Mouse (Mus musculus): ENCODE measurements around the gene Cryzl2.
A peak's percentile ranks its signal among the peaks of the same experiment; 100 is the strongest.

The Cryzl2 gene

DNA sequence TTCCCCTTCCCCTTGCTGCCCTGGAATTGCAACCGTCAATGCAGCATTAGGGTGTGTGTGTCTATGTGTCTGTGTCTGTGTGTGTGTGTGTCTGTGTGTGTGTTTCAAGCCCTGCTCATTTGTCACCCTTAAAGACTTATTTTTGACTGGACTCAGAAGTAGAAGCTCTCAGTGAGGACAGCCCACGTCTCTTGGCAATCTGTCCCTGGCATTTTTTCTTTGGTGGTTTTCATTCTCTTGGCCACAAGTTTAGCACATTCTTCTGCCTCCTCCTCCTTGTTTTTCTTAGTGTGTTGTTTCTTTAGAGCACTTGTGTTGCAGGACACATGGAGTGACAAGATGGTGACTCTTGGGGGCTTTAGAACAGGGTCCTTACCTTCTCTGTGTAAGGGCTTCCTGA lies 17.9 kb downstream of the Cryzl2 start:
- DNase-seq (ENCODE audit: low spot score) = peak; percentile 5

DNA sequence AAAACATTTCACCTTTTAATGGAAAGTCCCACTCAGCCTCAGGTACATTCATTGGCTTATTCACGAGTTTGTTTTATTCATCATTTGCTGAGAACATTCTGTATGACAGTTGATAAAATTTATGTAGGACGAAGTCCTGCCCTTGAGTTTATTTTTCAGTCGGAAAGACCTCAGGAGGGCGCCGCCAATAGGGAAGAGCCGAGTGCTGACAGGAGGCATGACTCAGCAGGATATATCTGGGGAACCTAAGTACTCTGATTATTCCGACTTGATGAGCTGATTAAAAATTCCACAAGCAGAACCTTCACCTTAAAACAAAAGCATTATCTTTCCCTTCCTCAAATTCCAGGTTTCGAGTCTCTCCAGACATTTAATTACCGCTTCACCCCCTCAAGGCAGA lies 21.7 kb downstream of the Cryzl2 start:
- no peak for DNase-seq (ENCODE audit: low spot score)

DNA sequence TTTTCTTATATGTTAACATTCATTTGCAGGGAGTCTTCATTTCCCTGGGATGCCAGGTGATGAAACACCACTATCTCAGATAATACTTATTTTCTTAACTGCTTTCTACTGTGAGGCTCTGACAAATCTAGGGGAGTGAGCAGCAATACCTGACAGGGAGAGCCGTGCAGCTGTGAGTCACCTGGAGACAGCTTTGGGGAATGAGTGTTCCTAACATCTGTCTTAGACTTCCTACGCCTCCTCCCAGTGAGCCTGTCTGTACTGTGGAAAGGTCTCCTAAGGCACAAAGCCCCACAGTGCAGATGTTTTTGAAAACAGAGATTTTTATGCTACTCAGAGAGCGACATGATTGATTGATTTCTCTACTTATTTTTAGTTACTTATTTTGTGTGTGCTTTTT lies 22.5 kb downstream of the Cryzl2 start:
- DNase-seq (ENCODE audit: low spot score) = no peak

DNA sequence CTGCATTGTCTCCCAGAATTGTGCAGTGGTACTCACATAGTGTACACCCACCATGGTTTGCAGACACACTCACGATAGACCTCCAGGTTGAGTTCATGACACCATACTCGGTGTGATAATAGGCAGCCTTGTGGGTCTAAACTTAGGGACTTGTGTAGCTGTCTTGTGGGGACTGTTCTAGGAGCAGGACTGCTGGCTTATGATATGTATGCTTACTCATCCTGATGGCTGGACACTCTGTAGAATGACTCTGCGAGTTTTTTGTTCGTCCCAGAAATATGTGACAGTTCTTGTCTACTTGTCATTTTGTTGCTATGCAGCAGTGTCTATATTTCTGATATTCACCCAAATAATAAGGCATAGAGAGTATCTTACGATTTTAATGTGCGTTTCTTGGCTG lies 23.3 kb downstream of the Cryzl2 start:
- DNase-seq (ENCODE audit: low spot score) = no peak

DNA sequence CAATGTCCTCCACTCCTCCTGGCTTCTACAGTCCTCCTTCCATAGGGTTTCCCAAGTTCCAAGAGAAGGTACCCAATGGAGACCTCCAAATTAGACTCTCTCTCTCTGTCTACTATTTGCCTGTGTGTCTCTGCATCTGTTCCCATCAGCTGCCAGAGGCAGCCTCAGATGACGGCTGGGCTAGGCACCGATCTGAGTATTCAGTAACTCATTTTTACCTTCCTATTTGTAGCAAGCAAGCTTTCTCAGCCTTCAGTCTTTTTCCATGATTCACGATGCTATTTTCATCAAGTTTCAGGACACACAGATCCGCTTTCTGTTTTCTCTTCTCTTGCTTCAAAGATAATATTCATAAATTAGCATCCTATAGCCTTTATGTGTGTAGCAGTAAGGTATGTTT lies 25.8 kb downstream of the Cryzl2 start:
- no peak for DNase-seq (ENCODE audit: low spot score)

DNA sequence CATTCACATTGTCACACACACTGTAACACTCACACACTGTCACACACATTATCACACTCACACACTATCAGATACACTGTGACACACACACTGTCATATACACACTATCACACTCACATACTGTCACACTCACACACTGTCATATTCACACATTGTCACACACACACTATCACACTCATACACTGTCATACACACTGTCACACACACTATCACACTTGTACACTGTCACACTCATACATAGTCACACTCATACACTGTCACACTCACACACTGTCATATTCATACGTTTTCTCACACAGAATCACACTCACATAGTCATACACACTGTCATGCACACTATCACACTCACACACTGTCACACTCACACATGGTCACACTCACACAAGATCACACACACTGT lies 42.3 kb downstream of the Cryzl2 start:
- no peak for DNase-seq (ENCODE audit: low spot score)

DNA sequence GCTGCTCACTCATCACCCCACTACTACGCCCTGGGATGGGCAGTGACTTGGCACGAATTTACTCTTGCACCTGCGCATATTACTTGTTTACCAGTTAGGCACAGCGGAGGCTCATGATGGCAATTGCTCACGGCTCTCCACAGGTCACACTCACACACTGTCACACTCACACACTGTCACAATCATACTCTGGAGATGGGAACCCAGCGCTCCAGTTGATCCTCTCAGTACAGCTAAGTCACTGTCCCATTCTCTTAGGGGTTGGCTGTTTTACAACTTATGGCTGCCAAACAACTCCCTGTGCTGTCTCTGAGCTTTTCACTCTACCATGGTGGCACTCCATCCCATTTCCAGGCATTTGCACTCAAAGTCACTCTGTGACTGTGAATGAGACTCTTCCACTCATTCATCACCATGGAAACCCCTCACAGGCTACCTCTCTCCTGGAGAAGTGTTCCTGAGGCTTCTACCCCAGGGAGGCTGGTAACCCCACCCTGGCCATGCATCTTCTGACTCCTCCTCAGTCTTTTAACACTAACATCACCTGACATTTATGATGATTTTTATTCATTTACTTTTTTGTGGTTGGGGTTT lies 43.1 kb downstream of the Cryzl2 start:
- no peak for DNase-seq (ENCODE audit: low spot score)

DNA sequence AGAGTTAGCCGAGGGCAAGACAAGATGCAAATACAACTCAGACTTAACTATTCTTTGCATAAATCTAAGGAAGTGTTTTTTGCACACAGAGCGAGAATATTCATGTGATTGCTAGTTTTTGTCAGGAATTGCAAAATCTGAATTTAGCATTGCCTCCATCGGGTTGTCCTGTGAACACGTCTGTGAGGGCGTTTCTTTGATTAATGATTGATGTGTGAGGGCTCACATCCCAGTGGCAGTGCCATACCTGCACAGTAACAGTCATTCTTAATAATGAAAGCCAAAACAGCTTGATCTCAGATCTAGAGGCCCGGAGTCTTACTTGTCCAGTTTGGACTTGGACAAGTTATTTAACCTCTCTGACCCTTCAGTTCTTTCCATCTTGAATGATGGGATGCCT lies 44.7 kb downstream of the Cryzl2 start:
- DNase-seq (ENCODE audit: low spot score) = no peak

DNA sequence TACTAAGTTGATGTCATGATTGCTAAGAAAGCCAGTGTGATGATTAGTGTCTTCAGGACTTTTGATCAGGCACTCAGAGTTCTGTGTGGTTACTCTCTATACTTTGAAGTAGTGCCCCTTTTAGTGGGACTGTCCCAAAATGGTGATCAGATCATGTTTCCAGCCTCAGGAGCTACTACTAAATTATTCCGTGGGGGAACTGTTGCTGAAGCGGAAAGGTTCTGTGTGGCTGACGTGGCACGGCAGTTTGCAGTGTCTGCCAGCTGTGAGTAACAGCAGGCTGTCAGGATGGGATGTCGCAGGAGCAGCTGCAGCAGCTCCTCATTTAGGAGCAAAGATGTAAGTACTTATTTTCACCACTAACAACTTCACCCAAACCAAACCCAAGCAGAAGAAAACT lies 48.1 kb downstream of the Cryzl2 start, which contains the start of gene Sec16b:
Sec16b (plus strand) TSS at position 207 of the 400 bp plus-strand sequence.
- DNase-seq (ENCODE audit: low spot score) = peak; percentile 93

DNA sequence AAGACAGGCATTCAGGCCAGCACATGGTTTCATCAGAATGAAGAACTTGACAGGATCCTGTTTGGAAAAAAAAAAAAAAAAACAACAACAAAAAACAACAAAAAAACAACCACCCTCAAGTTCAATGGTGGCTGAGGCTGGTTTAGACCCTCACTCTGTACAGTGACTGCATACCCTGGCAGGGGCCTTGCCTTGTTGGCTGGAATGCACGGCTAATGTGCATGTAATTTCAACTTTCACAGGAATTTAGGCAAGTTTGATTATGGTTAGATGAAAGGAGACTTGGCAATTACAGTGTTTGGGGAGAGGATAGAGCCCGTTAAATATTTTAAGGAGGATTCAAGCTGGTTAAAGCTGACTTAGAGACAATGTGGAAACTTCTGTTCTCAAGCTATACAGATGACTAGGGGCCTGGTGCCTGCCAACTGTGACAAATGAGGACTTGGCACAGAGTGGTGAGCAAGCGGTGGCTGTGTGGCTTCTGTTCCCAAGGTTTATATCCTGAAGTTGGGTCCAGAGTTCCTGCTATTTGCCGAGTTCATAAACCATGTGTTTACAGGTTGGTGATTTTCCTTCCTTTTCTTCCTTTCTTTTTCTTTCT lies 48.7 kb downstream of the Cryzl2 start:
- peak; percentile 88 for DNase-seq (ENCODE audit: low spot score)

DNA sequence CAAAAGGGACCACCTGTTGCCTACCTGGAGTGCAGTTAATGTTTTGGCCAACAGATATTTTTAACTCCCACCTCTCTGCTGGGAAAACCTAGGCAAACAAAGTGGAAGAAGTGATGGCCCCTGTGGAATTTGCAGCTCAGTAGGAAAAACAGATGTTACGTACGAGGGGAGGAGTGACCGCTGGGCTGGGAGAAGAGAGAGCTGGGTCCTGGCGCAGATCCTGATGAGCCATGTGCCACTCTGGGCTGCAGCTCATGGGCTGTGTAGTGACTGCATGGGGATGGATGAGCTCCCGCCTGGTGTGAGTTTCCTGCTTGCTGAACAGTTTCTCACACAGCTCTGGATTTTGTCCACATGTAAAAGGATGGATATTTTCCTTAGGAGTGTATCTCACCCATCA lies 49.4 kb downstream of the Cryzl2 start:
- DNase-seq (ENCODE audit: low spot score) = peak; percentile 86

DNA sequence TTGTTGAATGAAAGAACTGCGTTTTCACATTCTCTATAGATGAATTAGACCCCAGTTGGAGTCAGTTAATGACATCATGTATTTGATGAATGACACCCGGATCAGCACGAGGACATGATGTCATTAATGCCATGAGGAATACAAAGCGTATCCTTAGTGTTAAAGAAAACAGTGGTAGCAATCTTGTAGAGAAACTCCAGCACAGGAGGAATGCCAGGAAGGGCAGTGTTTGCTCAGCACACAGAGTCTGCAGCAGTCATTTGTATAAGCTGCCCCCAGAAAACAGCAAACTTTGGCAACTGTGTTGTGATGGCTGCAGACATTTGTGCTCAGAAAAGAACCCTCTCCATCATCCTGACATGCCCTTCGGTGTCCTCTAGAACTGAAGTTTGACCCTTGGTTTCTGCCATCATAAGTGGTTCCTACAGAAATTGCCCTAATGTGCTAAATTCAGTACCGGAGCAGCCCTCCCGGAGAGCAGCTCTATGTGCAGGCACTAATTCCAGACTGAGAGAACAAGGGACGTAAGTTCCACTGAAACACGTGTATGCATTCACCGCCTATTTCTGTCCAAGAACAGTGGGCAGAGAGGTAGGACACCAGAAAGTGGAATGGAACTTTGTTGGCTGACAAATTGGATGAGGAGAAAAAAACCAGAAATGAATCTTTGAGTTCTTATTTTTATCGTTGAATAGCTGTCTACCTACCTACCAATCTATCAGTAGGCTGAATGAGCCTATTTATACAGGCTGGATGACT lies 54.5 kb downstream of the Cryzl2 start:
- no peak for DNase-seq (ENCODE audit: low spot score)

DNA sequence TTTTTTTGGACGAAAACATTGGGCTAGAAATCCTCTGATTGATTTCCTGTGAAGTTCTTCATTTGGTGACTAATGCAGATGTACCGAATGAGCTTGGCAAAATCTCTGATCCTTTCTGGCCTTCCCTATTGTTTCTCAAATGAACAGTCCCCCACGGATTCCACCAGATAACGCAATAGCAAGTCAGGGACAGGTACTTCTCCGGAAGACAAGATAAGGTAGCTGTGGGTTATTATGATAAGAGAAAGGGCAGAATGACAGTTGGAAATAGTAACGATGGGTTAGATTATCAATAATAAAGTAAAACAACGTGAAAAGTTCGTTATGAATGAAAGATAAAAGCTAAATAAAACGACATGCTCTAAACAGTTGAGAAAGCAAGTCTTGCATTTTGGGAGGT lies 55.2 kb downstream of the Cryzl2 start:
- DNase-seq (ENCODE audit: low spot score) = no peak

DNA sequence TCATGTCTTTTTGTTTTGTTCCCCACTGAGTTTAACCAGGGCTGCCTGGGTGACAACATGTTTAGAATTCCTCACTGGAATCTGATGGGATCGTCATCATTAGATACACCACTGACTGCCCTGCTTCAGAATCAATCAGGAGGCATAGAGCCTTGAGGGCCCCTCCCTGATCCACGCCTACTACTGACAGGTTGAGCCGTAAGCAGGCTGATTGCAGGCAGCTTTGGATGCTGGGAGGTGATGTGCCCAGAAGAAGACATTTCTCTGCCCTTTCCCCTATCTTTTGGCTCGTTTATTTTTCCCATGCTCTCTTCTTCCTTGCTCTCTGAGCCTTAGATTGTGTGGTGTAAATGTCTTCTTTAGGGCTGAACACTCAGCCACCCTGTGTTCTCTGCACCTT lies 55.9 kb downstream of the Cryzl2 start:
- no peak for DNase-seq (ENCODE audit: low spot score)

DNA sequence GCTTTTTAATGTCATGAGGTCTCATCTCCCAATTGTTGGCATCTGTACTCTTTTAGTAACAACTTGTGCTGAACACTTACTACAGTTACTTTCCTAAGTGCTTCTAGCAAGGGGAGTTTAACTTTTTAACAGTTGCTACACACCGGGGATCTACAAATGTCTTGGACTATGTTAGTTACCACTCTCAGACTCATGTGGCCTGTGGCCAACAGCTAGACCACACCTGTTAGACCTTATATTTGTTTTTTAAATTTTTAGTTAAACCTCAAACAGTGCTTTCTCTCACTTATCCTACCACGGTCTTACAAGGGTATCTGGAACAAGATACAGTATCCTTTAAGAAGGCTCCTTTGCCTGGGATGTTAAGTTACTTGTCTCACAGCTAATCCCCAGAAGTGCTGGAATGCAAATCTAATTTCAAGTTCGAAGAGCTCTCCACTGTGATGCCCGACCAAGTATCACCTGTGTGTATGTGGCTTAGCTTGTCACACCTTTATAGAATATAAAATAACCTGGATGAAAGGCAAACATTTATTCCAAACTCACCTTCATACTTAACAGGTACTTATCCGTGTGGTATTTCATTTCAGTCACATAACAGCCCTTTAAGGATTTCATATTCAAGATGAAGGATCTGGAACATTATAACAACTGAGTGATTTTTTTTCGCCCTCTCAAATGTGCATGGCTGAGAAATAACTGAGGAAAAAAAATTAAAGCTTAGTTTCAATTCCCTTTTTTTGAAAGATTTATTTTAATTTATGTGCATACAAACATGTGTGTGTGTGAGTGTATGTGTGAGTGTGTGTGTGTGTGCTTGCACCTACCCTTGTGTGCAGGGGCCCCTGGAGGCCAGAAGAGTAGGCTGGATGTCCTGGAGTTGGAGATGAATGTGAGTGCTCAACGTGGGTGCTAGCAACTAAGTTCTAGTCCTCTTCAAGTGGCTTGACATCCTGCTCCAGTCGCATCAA lies 58.7 kb downstream of the Cryzl2 start:
- no peak for DNase-seq (ENCODE audit: low spot score)

DNA sequence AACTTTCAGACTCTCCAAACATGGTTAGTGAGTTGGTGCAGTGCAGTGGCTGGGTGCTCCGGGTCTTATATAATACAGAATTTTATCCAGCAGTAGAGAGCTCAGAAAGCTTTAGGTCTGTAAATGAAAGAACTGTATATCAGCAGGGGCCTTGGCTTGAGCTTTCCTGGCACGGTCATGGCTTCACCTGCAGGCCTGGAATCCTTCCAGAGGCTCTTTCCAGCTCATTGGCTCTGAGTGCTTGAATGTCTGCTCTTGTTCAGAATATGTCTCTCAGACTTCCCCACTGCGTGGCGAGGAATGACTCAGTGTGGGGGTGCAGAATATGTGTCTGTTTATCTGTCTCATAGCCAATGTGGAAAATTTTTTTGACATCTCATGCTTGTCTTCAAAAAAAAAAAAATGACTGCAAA lies 59.7 kb downstream of the Cryzl2 start:
- peak; percentile 51 for DNase-seq (ENCODE audit: low spot score)

DNA sequence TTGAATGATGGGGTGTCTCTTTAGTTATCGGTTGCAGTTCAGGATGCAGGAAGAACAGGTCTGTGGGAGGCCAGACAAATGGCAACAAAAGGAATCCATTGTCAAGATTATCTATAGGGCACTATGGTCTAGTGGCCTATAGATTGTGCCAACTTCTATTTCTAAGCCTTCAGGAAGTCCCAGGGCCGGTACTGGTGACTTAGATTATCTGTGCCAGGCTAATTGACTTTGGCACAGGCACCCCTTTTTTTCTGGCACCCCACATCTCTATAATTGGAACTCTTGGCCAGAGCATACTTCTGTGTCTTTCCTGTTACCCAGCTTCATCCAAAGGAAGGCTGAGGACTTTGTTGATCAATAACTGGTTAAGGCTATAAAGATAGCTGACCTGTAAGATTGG lies 61.0 kb downstream of the Cryzl2 start:
- no peak for DNase-seq (ENCODE audit: low spot score)

DNA sequence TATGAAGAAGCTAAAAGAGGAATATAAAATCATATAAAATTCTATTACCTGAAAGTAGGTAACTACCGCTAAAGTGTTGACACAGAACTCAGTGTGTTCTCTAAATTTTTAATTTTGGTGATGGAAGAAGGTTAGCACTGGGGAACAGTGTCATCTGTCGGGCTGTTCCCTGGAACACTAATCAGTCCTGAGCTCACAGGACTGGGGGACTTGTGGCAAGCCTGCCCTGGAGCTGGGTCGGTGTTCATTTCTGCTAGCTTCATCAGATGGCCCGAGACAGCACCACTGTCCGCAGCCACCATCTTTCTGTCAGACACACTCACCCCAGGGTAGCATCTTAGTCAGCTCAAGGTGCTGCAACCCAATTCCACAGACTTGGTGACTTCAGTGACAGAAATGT lies 63.9 kb downstream of the Cryzl2 start:
- no peak for DNase-seq (ENCODE audit: low spot score)

DNA sequence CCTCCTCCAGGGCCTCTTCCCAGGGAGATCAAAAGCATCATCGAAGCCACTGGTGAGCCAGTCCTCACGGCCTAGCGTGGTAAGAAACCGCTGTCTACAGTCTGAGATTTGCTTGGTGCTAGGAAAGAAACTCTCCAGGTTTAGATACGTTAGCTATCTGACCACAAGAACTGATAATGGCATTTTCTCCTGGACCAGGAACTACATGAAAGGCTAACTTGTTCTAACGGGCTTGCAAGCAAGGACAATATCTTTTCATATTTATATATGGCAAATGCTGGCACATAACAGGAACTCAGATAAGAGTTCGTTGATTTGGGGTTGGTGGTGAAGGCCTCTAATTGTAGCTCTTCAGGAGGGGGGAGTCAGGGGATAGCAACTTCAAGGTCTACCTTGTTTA lies 66.4 kb downstream of the Cryzl2 start:
- DNase-seq (ENCODE audit: low spot score) = no peak

DNA sequence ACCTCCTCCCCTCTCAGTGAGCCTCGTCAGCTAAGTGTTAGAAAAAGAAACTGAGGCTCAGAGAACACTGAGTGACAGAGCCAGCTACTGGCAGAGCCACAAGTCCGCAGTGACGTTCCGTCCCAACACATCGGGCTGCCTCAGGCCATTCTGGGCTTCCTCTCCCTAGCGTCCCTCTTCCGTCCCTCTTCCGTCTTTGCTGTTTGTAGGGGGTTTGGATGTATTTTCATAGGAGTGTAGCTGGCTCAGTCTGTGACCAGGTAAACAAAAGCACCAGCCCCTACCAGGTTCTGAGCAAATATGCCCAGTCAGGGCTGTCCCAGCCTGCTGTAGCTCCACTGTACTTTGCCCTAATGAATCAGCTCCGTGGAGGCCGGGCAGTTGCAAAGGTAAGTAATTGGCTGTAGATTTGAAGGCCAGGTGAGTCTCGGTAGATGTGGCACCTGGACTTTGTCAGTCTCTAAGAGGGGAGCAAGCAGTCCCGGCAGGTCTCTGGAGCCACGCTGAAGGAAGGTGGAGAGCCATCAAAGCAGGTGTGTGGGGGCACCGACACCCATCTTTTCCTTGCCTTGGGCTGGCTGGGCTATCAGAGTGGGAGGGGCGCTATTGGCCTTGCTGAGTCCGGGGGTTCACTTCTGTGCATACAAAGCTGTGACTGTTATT lies 67.4 kb downstream of the Cryzl2 start:
- no peak for DNase-seq (ENCODE audit: low spot score)

DNA sequence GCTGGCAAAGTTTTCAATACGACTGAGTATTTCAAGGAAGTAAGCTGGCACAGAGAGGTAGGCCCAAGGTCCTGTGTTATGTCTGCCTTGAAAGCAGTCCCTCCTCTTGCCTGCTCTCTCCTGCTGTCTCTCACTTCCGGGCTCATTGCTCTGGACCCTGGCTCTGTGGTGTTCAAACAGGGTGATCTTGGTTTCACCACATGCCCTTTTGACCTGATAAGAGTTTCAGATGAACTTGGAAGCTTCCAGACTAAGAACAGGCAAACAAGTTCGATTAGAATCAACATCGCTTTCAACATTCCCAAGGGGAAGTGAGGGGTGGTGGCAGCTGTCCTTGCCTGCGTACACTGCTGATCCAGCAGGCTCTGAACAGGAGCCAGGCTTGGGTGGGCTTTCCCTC lies 68.2 kb downstream of the Cryzl2 start:
- no peak for DNase-seq (ENCODE audit: low spot score)
